Mouse (Mus musculus): ENCODE results near the gene Rapgefl1. TPM values are rescaled to one million over a fixed set of nuclear protein-coding genes. Genes with fewer than 3 reads are reported as not detected.
A peak's percentile ranks its signal among the peaks of the same experiment; 100 is the strongest.

Gene Rapgefl1
- polyA plus RNA-seq, 1 experiment from 2014 or later, result 11.6 TPM

DNA sequence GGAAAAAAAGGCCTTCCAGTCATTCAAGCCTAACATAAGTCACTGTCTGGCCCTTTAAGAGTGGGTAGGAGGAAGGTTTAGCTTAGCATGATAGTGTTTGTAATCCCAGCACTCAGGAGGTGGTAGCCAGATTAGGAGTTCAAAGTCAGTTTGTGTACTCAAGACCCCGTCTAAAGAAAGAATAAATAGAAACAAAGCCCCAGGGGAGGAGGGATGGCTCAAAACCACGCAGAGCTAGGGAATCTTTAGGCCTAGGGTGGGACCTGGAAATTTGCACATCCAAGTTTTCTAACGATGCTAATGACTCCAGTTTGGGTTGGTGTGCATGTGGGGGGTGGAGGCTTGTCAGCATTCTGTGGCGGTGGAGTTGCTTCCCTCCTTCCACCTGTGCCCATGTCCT is 44.5 kb upstream of the Rapgefl1 start:
- 6% methylated on average over 4 of the region's 4 CpGs for WGBS
- H3K27me3 ChIP-seq (replicated peaks; ENCODE audit: control insufficient read depth, insufficient read depth, low read length), result no peaks in the 10 kb centered on the region
- H3K9me3 ChIP-seq (ENCODE audit: control insufficient read depth, low read length), result no peaks in the 10 kb centered on the region
- H3K4me3 ChIP-seq (ENCODE audit: low read length), result no peak overlapping the region
- peaks cover 13% of the 10 kb centered on the region for H3K4me1 ChIP-seq (ENCODE audit: control insufficient read depth, insufficient read depth, low read depth, low read length)
- H3K9ac ChIP-seq (ENCODE audit: low read depth, low read length), result no peak overlapping the region
- H3K36me3 ChIP-seq (ENCODE audit: control insufficient read depth, insufficient read depth, low read length), result no peaks in the 10 kb centered on the region
- no peak for ATAC-seq
- H3K27ac ChIP-seq (ENCODE audit: low read depth, low read length), result no peak overlapping the region
- no peak overlapping the region for H3K4me2 ChIP-seq (ENCODE audit: low read length)

- no peaks in the 10 kb centered on the region for H3K9me3 ChIP-seq (ENCODE audit: control insufficient read depth, low read length)
- peak overlapping the region; percentile 75 for H3K4me2 ChIP-seq (ENCODE audit: low read length)
- H3K4me1 ChIP-seq (ENCODE audit: control insufficient read depth, insufficient read depth, low read depth, low read length), result peaks cover 30% of the 10 kb centered on the region
- peak; percentile 67 for ATAC-seq
- peak overlapping the region; percentile 99 for H3K9ac ChIP-seq (ENCODE audit: low read depth, low read length)
- peak overlapping the region; percentile 74 for H3K4me3 ChIP-seq (ENCODE audit: low read length)
- H3K36me3 ChIP-seq (ENCODE audit: control insufficient read depth, insufficient read depth, low read length), result no peaks in the 10 kb centered on the region
- no peaks in the 10 kb centered on the region for H3K27me3 ChIP-seq (replicated peaks; ENCODE audit: control insufficient read depth, insufficient read depth, low read length)
- H3K27ac ChIP-seq (ENCODE audit: low read depth, low read length), result peak overlapping the region; percentile 100
- 0% methylated on average over 22 of the region's 30 CpGs for WGBS
These were observed 42.0 kb upstream of the Rapgefl1 start for GRCm38 (mm10) chr11:98794469-98795014.

DNA sequence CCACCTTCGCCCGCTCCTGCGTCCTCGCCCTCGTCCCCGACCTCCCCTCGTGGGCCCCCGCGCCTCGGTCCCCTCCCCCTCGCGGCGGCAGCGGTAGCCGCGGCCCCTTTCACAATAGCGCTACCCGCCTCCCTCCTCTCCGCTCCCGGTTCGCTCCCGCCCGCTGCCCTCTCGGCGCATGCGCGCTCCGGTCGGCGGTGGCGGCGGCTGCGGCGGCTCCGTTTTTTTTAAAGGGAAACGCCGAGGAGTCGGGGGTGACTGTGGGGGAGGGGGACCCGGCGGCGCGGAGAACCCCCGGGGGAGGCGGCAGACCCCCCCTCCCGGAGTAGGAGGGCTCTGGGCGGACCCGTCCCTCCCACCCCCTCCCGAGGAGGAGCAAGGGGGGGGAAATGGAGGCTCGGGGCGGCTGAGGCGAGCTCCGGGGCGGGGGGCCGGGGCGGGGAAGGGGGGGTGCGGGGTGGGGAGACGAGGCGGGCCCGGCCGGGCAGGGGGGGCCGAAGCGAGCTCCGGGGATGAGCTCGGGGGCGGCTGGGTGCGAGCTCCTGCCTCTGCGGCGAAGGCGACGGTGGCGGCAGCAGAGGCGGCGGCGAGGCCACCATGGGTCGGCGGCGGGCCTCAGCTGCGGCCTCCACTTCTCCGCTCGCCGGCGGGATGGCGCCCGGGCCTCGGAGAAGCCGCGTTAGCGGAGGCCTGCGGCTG is 41.4 kb upstream of the Rapgefl1 start, which contains the start of gene Msl1:
Msl1 (plus strand) TSS at position 502 of the 699 bp plus-strand sequence.
- H3K9me3 ChIP-seq (ENCODE audit: control insufficient read depth, low read length), result no peaks in the 10 kb centered on the region
- H3K9ac ChIP-seq (ENCODE audit: low read depth, low read length), result peak within 1 kb of the TSS; percentile 99
- under 1% methylated on average over 66 of the region's 89 CpGs for WGBS
- peak within 1 kb of the TSS; percentile 74 for H3K4me3 ChIP-seq (ENCODE audit: low read length)
- peak within 1 kb of the TSS; percentile 100 for H3K27ac ChIP-seq (ENCODE audit: low read depth, low read length)
- peak within 1 kb of the TSS; percentile 75 for H3K4me2 ChIP-seq (ENCODE audit: low read length)
- peaks cover 29% of the 10 kb centered on the region for H3K4me1 ChIP-seq (ENCODE audit: control insufficient read depth, insufficient read depth, low read depth, low read length)
- ATAC-seq, result peak; percentile 57
- peaks cover 1% of the 10 kb centered on the region; the same call in 1 of the 2 replicates for H3K36me3 ChIP-seq (ENCODE audit: control insufficient read depth, insufficient read depth, low read length)
- no peaks in the 10 kb centered on the region for H3K27me3 ChIP-seq (replicated peaks; ENCODE audit: control insufficient read depth, insufficient read depth, low read length)

DNA sequence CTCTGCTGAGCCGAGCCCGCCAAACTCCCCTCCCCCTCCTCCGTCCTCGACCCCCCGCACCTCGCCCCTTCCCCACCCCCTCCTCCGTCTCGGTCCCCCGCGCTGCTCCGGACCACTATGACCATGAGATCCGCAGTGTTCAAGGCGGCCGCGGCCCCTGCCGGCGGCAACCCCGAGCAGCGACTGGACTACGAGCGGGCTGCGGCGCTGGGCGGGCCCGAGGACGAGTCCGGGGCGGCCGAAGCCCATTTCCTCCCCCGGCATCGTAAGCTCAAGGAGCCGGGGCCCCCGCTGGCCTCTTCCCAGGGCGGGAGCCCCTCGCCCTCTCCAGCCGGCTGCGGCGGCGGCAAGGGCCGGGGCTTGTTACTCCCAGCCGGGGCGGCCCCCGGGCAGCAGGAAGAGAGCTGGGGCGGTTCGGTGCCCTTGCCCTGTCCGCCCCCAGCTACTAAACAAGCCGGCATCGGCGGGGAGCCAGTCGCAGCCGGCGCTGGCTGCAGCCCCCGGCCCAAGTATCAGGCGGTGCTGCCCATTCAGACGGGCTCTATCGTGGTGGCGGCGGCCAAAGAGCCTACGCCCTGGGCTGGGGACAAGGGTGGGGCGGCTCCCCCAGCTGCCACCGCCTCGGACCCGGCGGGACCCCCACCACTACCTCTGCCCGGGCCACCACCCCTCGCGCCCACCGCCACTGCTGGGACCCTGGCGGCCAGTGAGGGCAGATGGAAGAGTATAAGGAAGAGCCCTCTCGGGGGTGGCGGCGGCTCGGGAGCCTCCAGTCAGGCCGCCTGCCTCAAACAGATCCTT is 40.7 kb upstream of the Rapgefl1 start:
- peak overlapping the region; percentile 99 for H3K9ac ChIP-seq (ENCODE audit: low read depth, low read length)
- 0% methylated on average over 59 of the region's 74 CpGs for WGBS
- H3K4me1 ChIP-seq (ENCODE audit: control insufficient read depth, insufficient read depth, low read depth, low read length), result peaks cover 29% of the 10 kb centered on the region
- H3K4me3 ChIP-seq (ENCODE audit: low read length), result peak overlapping the region; percentile 74
- peak; percentile 40 for ATAC-seq
- no peaks in the 10 kb centered on the region for H3K27me3 ChIP-seq (replicated peaks; ENCODE audit: control insufficient read depth, insufficient read depth, low read length)
- H3K36me3 ChIP-seq (ENCODE audit: control insufficient read depth, insufficient read depth, low read length), result peaks cover 5% of the 10 kb centered on the region; the same call in 1 of the 2 replicates
- H3K4me2 ChIP-seq (ENCODE audit: low read length), result peak overlapping the region; percentile 75
- H3K9me3 ChIP-seq (ENCODE audit: control insufficient read depth, low read length), result no peaks in the 10 kb centered on the region
- peak overlapping the region; percentile 100 for H3K27ac ChIP-seq (ENCODE audit: low read depth, low read length)

GRCm38 (mm10) chr11:98796515-98797216 is 39.9 kb upstream of the Rapgefl1 start:
- H3K4me1 ChIP-seq (ENCODE audit: control insufficient read depth, insufficient read depth, low read depth, low read length), result peaks cover 29% of the 10 kb centered on the region
- peaks cover 9% of the 10 kb centered on the region; the same call in 1 of the 2 replicates for H3K36me3 ChIP-seq (ENCODE audit: control insufficient read depth, insufficient read depth, low read length)
- peak overlapping the region; percentile 75 for H3K4me2 ChIP-seq (ENCODE audit: low read length)
- no peaks in the 10 kb centered on the region for H3K27me3 ChIP-seq (replicated peaks; ENCODE audit: control insufficient read depth, insufficient read depth, low read length)
- peak overlapping the region; percentile 74 for H3K4me3 ChIP-seq (ENCODE audit: low read length)
- peak overlapping the region; percentile 100 for H3K27ac ChIP-seq (ENCODE audit: low read depth, low read length)
- no peaks in the 10 kb centered on the region for H3K9me3 ChIP-seq (ENCODE audit: control insufficient read depth, low read length)
- peak; percentile 74 for ATAC-seq
- H3K9ac ChIP-seq (ENCODE audit: low read depth, low read length), result peak overlapping the region; percentile 99
- WGBS, result 2% methylated on average over 23 of the region's 23 CpGs

GRCm38 (mm10) chr11:98797306-98797705 is 39.3 kb upstream of the Rapgefl1 start:
- Histone ChIP-seq H3K36me3 (ENCODE audit: control insufficient read depth, insufficient read depth, low read length) (peaks cover 9% of the 10 kb centered on the region; the same call in 1 of the 2 replicates), H3K9me3 (ENCODE audit: control insufficient read depth, low read length) (no peaks in the 10 kb centered on the region), H3K4me3 (ENCODE audit: low read length) (peak overlapping the region; percentile 74), H3K27me3 (replicated peaks; ENCODE audit: control insufficient read depth, insufficient read depth, low read length) (no peaks in the 10 kb centered on the region), H3K4me2 (ENCODE audit: low read length) (peak overlapping the region; percentile 75), H3K9ac (ENCODE audit: low read depth, low read length) (peak overlapping the region; percentile 99), H3K27ac (ENCODE audit: low read depth, low read length) (no peak overlapping the region), H3K4me1 (ENCODE audit: control insufficient read depth, insufficient read depth, low read depth, low read length) (peaks cover 29% of the 10 kb centered on the region)
- WGBS, result 11% methylated on average over 5 of the region's 5 CpGs
- no peak for ATAC-seq

DNA sequence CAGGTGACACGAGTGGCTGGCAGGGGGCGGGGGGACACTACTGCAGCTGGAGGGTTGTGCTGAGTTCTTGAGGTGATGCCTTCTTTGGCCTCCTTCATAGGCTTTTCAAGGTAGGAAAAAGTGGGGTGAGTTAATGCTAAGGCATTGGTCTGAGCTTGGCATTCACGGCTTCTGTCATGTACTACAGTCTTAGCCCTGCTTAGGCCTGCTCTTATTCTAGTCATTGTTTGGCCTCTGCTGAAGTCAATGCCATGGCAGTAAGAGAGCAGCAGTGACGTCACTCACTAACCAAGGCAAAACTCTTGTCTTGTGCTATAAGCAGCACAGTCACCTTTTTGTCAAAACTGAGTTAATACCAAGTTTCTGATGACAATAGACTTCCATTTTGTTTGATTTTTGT is 38.7 kb upstream of the Rapgefl1 start:
- H3K9me3 ChIP-seq (ENCODE audit: control insufficient read depth, low read length), result no peaks in the 10 kb centered on the region
- peaks cover 9% of the 10 kb centered on the region; the same call in 1 of the 2 replicates for H3K36me3 ChIP-seq (ENCODE audit: control insufficient read depth, insufficient read depth, low read length)
- ATAC-seq, result no peak
- H3K9ac ChIP-seq (ENCODE audit: low read depth, low read length), result peak overlapping the region; percentile 99
- peaks cover 29% of the 10 kb centered on the region for H3K4me1 ChIP-seq (ENCODE audit: control insufficient read depth, insufficient read depth, low read depth, low read length)
- peak overlapping the region; percentile 75 for H3K4me2 ChIP-seq (ENCODE audit: low read length)
- no peaks in the 10 kb centered on the region for H3K27me3 ChIP-seq (replicated peaks; ENCODE audit: control insufficient read depth, insufficient read depth, low read length)
- peak overlapping the region; percentile 74 for H3K4me3 ChIP-seq (ENCODE audit: low read length)
- WGBS, result 40% methylated on average over 4 of the region's 4 CpGs
- H3K27ac ChIP-seq (ENCODE audit: low read depth, low read length), result no peak overlapping the region

- H3K4me2 ChIP-seq (ENCODE audit: low read length), result no peak within 1 kb of the TSS
- H3K9ac ChIP-seq (ENCODE audit: low read depth, low read length), result no peak within 1 kb of the TSS
- peaks cover 36% of the 10 kb centered on the region for H3K36me3 ChIP-seq (ENCODE audit: control insufficient read depth, insufficient read depth, low read length)
- WGBS, result 96% methylated on average over 5 of the region's 5 CpGs
- no peak within 1 kb of the TSS for H3K27ac ChIP-seq (ENCODE audit: low read depth, low read length)
- no peak for ATAC-seq
- no peaks in the 10 kb centered on the region for H3K9me3 ChIP-seq (ENCODE audit: control insufficient read depth, low read length)
- H3K4me3 ChIP-seq (ENCODE audit: low read length), result no peak within 1 kb of the TSS
- no peaks in the 10 kb centered on the region for H3K27me3 ChIP-seq (replicated peaks; ENCODE audit: control insufficient read depth, insufficient read depth, low read length)
- H3K4me1 ChIP-seq (ENCODE audit: control insufficient read depth, insufficient read depth, low read depth, low read length), result peaks cover 8% of the 10 kb centered on the region
These were observed 32.0 kb upstream of the Rapgefl1 start, which contains the start of gene Casc3 for GRCm38 (mm10) chr11:98804605-98805004. TSS of gene Casc3 (plus strand) at chr11:98804905.
